Mouse (Mus musculus) neutrophil, adult 83 days (primary cell): ENCODE measurements around the gene Ankef1. TPM values are rescaled to one million over a fixed set of nuclear protein-coding genes. Genes with fewer than 3 reads are reported as not detected.

Experiments
- total RNA-seq, 2 experiments: library from RNA; stranded (reverse); gene quantifications; one replicate each; pipeline ENCODE4 v1.2.4; 2023

Gene Ankef1
- not detected for total RNA-seq

DNA sequence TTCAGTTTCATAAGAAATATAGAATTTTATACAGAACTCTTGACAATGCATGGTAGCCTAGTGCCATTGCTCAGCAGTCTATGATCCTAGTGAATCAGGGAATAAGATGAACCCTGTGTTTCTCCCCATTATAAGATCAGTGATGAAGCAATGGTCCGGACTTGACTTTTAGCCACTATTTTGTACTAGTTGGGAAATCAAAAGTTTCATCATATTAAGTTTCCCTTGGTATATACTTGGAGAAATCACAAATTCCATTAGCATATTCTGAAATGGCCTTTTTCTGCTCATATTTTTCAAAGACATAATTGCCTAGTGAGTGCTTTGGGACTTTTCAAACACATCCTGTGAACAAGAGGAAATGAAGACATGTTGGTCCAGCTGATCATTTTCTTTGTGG lies at the start of gene Ankef1:
TSS of gene Ankef1 (plus strand) at position 260 of the 400 bp plus-strand sequence.

Other genes starting within 250 kb of the Ankef1 start
- gene Pak7, start 113.9 kb upstream of the Ankef1 start, total RNA-seq: not detected
- not detected for gene Snap25, start 211.5 kb downstream of the Ankef1 start, total RNA-seq